Mouse (Mus musculus) CD8-positive naive resting alpha-beta T cell, adult 57 days (primary cell): ENCODE measurements around the gene Desi1. TPM values are rescaled to one million over a fixed set of nuclear protein-coding genes. Genes with fewer than 3 reads are reported as not detected.

Source experiments
- total RNA-seq: library from RNA; stranded (reverse); gene quantifications from one replicate; pipeline ENCODE4 v1.2.4, GENCODE M21; 2023

The Desi1 gene
- total RNA-seq, result 27.8 TPM

DNA sequence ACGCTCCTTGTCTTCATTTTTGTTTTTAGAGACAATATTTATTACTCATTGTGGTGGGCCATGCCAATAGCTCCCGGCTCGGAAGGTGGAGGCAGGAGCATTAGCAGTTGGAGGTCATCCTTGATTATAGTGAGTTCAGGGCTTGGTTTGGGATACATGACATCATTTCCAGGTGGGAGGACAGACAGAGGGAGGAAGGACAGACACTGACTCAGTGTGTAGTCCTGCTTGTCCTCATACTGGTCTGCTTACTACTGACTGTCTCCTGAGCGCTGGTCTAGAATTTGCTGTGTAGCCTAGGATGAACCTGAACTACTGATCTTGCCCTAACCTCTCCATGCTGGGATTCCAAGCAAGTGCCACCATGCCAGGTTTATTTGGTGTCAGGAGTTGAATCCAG is at the start of gene Desi1:
TSS of gene Desi1 (minus strand) at position 101 of the 400 bp plus-strand sequence.

DNA sequence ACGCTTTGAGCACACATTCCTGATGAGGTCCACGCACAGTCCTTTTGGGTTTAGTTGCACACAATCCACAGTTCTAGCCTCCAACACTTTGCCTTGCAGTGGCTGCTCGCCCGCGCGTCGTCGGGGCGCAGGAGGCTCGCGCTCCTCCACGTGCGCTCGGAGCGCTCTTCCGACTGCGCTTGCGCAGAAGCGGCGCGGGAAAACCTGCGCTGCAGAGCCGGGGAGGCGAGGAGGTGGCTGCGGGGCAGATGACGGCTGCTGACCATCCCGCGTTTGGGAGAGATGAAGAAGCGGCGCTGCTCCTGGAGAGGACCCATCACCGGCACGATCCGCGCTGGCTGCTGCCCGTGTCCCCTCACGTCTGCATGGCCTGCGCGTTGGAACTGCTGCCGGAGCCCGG is 36.2 kb upstream of the Desi1 start, which contains the start of gene Mei1:
TSS of gene Mei1 (plus strand) at position 99 of the 400 bp plus-strand sequence.

DNA sequence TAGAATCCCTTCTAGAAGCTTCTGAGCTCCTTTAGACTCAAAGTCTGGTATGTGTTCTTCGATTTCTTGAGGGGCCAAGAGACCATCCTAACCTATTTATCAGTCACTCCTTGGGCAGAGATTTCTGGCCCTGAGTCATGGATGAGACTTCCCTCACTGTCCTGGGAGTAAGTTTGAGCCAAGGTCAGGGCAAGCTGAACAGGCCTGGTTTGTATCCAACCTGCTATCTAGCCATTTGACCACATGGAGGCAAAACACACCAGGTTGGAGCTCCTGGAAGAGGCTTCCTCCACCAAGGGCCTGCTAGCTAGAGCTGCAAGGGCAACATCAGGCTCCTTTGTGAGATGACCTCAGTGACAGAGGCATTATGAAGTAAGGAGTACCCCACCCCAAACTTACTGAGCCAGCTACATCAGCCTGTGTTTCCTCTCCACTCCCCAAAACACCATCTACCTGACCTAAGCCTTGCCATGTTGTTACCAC is 25.1 kb upstream of the Desi1 start, which contains the start of gene 4930407I10Rik:
TSS of gene 4930407I10Rik (plus strand) at position 433 of the 483 bp plus-strand sequence.

DNA sequence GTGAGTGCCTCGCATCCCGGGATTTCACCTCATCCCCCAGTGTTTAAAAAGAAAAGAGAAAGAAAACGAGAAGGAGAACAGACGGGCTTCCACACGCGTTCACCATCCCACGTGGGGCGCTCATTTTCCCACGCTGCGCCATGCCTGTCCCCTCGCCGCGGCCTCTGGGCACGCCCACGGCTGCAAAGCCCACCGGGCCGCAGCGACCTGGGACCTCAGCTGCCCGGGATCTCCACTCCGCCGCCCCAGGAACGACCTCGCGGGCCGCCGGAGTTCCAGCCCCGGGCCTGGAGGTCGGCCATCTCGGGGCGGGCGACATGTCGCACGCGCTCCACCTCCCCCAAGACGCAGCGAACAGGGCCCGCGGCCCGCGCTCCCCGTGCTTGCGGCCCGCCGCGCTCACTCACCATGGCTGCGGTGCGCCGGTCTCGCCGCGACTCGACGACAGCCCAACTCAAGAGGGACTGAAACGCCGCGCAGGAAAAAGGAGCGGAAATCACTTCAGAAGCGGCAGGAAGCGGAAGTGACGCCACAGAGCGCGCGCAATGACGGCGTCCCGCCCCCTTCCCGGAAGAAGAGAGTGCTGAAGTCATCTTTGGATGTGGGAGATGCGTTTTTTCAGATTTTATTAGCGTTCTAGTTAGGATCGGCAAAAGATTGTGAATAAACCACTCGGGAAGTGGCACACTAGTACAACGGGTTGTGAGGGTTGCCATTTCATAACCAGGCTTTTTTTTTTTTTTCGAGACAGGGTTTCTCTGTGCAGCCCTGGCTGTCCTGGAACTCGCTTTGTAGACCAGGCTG is 13.6 kb upstream of the Desi1 start, which contains the start of gene Snu13:
TSS of gene Snu13 (minus strand) at position 519 of the 804 bp plus-strand sequence.

DNA sequence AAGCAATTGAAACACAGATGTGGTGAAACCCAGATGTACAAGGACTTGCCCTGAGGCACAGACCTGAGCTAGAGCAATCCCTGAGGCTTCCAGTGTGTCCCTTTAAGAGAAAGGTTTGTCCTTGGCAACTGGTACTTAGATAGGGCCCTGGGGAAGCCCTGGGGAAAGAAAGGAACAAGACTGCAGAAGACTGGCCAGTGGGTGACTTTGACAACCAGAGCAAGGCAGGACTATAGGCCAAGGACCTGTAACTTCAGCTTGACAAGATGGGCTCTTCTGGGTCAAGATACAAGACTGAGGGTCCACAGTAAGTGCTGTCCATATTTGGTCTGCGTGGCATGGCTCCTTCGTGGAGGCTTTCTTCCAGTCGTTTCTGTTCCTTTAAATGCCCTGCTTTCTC is 46.0 kb downstream of the Desi1 start, which contains the start of gene Xrcc6:
TSS of gene Xrcc6 (plus strand) at position 190 of the 400 bp plus-strand sequence.

DNA sequence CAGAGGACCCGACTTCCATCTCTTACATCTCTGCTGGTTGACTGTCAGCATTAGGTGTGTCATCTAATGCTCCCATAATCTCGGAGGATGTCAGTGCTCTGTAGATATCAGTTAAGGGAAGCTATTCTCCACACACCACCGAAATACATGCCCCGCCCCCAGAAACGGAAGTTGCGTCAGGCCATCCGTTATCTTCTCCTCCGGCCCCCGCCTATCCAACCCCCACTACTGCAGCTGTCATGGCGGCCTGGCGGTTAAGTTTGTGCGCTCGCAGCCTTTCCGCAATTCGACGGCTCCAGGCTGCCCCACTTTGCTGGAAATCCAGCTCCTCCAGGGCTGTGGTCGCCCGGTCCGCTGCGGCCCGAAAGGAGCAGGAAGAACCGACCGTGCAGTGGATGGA is 53.3 kb downstream of the Desi1 start, which contains the start of gene 1700029P11Rik:
TSS of gene 1700029P11Rik (plus strand) at position 220 of the 400 bp plus-strand sequence.

DNA sequence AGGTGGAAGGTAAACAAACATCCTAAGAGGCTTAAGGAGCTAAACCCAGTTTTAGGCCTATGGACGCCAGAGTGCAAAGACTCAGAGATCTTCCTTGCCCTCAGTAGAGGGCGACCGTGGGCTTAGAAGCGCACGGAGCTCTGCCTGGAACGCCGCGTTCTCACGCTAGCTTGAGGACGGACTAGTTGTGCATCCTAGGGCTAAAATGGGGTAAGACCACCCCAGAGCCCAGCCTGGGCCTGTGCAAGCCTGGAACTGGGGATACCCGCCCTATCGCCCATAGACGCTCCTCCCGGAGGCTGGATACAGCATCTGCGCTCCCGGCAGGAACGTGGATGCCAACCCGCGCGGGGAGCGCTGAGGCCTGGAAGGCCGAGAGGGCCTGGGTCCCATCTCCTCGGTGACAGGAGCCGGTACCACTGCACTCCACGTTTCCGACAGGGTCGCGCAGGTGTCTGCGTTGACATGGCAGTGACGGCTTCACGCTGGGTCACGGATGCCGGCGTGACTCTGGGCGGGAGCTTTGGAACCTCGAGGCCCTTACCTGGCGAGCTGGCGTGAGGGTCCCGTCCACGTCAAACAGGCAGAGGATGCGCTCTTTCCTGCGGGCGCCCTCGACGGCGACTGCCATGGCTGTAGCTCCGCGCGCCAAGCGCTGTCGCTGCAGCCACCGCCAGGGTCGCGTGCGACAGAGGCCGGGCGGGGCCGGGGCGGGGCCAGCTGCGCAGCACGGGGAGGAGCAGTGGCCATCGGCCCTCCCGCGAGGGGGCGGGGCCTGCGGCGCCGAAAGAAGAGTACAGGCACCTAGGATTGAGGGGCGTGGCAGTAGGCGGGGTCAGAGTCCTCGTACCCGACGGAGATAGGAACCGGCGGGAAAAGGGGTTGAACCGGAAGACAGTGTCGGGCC is 73.2 kb downstream of the Desi1 start, which contains the start of gene Pmm1:
TSS of gene Pmm1 (minus strand) at position 760 of the 907 bp plus-strand sequence.

Other genes with a start within 250 kb of the Desi1 start
- 25.6 TPM for gene Tef, start 231.4 kb downstream of the Desi1 start, total RNA-seq
- gene Tob2, start 175.1 kb downstream of the Desi1 start, total RNA-seq, result 78.4 TPM
- 54.4 TPM for gene Phf5a, start 162.0 kb downstream of the Desi1 start, total RNA-seq
- gene Aco2, start 161.6 kb downstream of the Desi1 start, total RNA-seq, result 151 TPM
- 15.0 TPM for gene Polr3h, start 107.6 kb downstream of the Desi1 start, total RNA-seq
- not detected for gene Csdc2, start 97.1 kb downstream of the Desi1 start, total RNA-seq
- gene Pmm1, start 72.9 kb downstream of the Desi1 start, total RNA-seq, result 26.1 TPM
- not detected for gene 1700029P11Rik, start 53.3 kb downstream of the Desi1 start, total RNA-seq
- gene Xrcc6, start 46.0 kb downstream of the Desi1 start, total RNA-seq, result 31.4 TPM
- gene Snu13, start 13.7 kb upstream of the Desi1 start, total RNA-seq, result 94.0 TPM
- gene 4930407I10Rik, start 25.3 kb upstream of the Desi1 start, total RNA-seq, result not detected
- gene Mei1, start 36.1 kb upstream of the Desi1 start, total RNA-seq, result not detected
- gene Ccdc134, start 94.1 kb upstream of the Desi1 start, total RNA-seq, result 39.1 TPM
- 184 TPM for gene Srebf2, start 113.3 kb upstream of the Desi1 start, total RNA-seq
- 0.77 TPM for gene Shisa8, start 179.0 kb upstream of the Desi1 start, total RNA-seq
- 15.5 TPM for gene Tnfrsf13c, start 190.5 kb upstream of the Desi1 start, total RNA-seq
- gene Cenpm, start 210.9 kb upstream of the Desi1 start, total RNA-seq, result 0.83 TPM
- not detected for gene 1500009C09Rik, start 218.5 kb upstream of the Desi1 start, total RNA-seq
- gene Sept3, start 241.0 kb upstream of the Desi1 start, total RNA-seq, result not detected